Mouse (Mus musculus): ENCODE results near the gene Vav2.

GRCm38 (mm10) chr2:27437876-27438275, 11.0 kb upstream of the Vav2 start:
- TF ChIP-seq CTCF (IDR thresholded peaks at IDR 0.05; ENCODE audit: borderline replicate concordance, control insufficient read depth, extremely low read depth, insufficient read depth, low read length, poor library complexity): no peak
- TF ChIP-seq POLR2A (IDR thresholded peaks at IDR 0.05; ENCODE audit: control insufficient read depth, extremely low read depth, insufficient read depth, low read length, poor library complexity): no peak

All from thymus, adult 2 months (tissue).